Mouse (Mus musculus): ENCODE measurements around the gene Cacna2d1. TPM values are rescaled to one million over a fixed set of nuclear protein-coding genes. Genes with fewer than 3 reads are reported as not detected.

Gene Cacna2d1
- polyA plus RNA-seq, 1 experiment from 2014 or later: 20.3 TPM

DNA sequence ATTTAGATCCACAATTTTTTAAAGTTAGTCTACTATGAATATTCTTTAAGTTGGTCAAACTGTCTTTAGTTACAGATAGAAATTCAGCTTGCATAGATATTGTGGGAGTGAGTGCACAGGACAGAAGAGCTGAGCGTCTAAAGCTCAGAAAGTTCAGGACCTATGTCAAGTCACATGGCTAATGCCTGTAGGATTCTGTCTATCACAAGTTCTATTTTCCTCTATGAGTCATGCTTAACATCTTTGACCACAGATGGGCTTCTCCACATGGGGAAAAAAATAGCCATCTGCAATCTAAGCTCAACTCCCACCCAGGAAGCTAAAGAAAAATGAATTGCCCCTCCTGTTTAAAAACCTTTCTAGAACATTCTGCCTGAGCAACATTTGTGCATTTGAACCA, 483.5 kb downstream of the Cacna2d1 start:
- 88% methylated on average over 1 of the region's 1 CpGs for WGBS
- Histone ChIP-seq H3K4me1 (no peaks in the 10 kb centered on the region), H3K9ac (no peak overlapping the region), H3K27ac (no peak overlapping the region), H3K4me3 (no peak overlapping the region), H3K36me3 (no peaks in the 10 kb centered on the region), H3K9me3 (no peaks in the 10 kb centered on the region), H3K4me2 (no peak overlapping the region), H3K27me3 (no peaks in the 10 kb centered on the region)
- ATAC-seq (ENCODE audit: insufficient number of reproducible peaks, low FRiP score, low TSS enrichment, low read depth): no peak

DNA sequence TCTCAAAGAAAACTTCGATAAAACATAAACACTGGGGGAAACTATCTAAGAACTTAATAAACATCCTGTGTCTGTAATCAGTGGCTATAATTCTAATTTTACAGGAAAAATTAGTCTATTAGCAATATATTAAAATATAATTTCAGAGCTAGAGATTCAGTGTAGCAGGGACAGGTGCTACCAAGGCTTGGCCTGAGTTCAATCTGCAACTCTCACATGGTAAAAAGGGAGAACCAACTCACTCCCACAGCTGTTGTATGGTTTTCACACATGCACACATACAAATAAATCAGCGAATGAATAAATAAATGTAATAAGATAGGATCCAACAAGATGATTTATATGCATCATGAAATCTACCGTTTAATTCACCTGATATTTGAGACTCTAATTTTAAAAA, 484.0 kb downstream of the Cacna2d1 start:
- Histone ChIP-seq H3K9ac (no peak overlapping the region), H3K36me3 (no peaks in the 10 kb centered on the region), H3K4me1 (no peaks in the 10 kb centered on the region), H3K9me3 (no peaks in the 10 kb centered on the region), H3K27ac (no peak overlapping the region), H3K27me3 (no peaks in the 10 kb centered on the region), H3K4me3 (no peak overlapping the region), H3K4me2 (no peak overlapping the region)
- ATAC-seq (ENCODE audit: insufficient number of reproducible peaks, low FRiP score, low TSS enrichment, low read depth): no peak
- WGBS: 82% methylated on average over 3 of the region's 3 CpGs

Other genes with a start within 250 kb of the Cacna2d1 start
- not detected in 2 replicates for gene Speer4c, start 220.4 kb upstream of the Cacna2d1 start, polyA plus RNA-seq (2015; fragmentation: Nextera tagmentation; extraction: Ambion mirVana)